Mouse (Mus musculus) hindbrain, embryonic 11.5 days (tissue): ENCODE results near the gene Susd3. TPM values are rescaled to one million over a fixed set of nuclear protein-coding genes. Genes with fewer than 3 reads are reported as not detected.

Source experiments
- ATAC-seq: fragments of 200-750 bp; cut with Nextera tagmentation; 2 replicates; pipeline ENCODE4 v1.8.0; 2017; ENCODE audit warnings: mild to moderate bottlenecking, moderate TSS enrichment, moderate library complexity; ENCODE audit not compliant: low FRiP score
- DNase-seq: peaks from one replicate; pipeline ENCODE4 v3.0.0-alpha.2; 2015; ENCODE audit warnings: low spot score
- H3K27ac ChIP-seq: fragments of 300-500 bp; sonication (generic); 2 replicates; pipeline ENCODE4 v1.5.1; 2014; ENCODE audit warnings: mild to moderate bottlenecking, low read depth, low read length
- H3K27me3 ChIP-seq: fragments of 300-500 bp; sonication (generic); 2 replicates; pipeline ENCODE4 v1.6.1; 2014; ENCODE audit warnings: mild to moderate bottlenecking, low read length, moderate library complexity, mixed read lengths; ENCODE audit not compliant: control insufficient read depth, insufficient read depth
- H3K36me3 ChIP-seq: fragments of 300-500 bp; sonication (generic); 2 replicates; pipeline ENCODE4 v1.6.1; 2014; ENCODE audit warnings: mild to moderate bottlenecking, low read length, moderate library complexity, mixed read lengths; ENCODE audit not compliant: control insufficient read depth, insufficient read depth
- H3K4me1 ChIP-seq: fragments of 300-500 bp; sonication (generic); replicated peaks from 2 replicates; pipeline ENCODE4 v1.6.1; 2014; ENCODE audit warnings: low read length, mixed read lengths; ENCODE audit not compliant: control insufficient read depth, insufficient read depth
- H3K4me2 ChIP-seq: fragments of 300-500 bp; sonication (generic); replicated peaks from 2 replicates; pipeline ENCODE4 v1.6.1; 2014; ENCODE audit warnings: mild to moderate bottlenecking, low read depth, low read length
- H3K4me3 ChIP-seq: fragments of 300-500 bp; sonication (generic); 2 replicates; pipeline ENCODE4 v1.5.1; 2014; ENCODE audit warnings: low read depth, low read length
- H3K9ac ChIP-seq: fragments of 300-500 bp; sonication (generic); 2 replicates; pipeline ENCODE4 v1.6.1; 2014; ENCODE audit warnings: low read depth, low read length
- H3K9me3 ChIP-seq: fragments of 300-500 bp; sonication (generic); 2 replicates; pipeline ENCODE4 v1.6.1; 2016; ENCODE audit warnings: low read length; ENCODE audit not compliant: control insufficient read depth
- WGBS: fragments of 180-500 bp; shearing (Covaris S2); extraction: QIAGEN DNeasy Blood & Tissue Kit; methylation state at CpG from one replicate; pipeline ENCODE4 v1.1.7; 2014; 5-methylcytosine and 5-hydroxymethylcytosine counted together
- polyA plus RNA-seq: library from polyadenylated mRNA; unstranded; fragments of >200 nt; fragmentation: Nextera tagmentation; extraction: Ambion mirVana; gene quantifications from 2 replicates; pipeline ENCODE4 v1.2.1, GENCODE M21; 2014

The Susd3 gene
- polyA plus RNA-seq, 1 experiment from 2014 or later, result 0.63 TPM

GRCm38 (mm10) chr13:49242321-49243065 is 6.0 kb downstream of the Susd3 start:
- H3K4me2 ChIP-seq, result no peak overlapping the region
- no peak overlapping the region for H3K27ac ChIP-seq
- WGBS, result 79% methylated on average over 9 of the region's 9 CpGs
- no peak overlapping the region for H3K9ac ChIP-seq
- peaks cover 12% of the 10 kb centered on the region for H3K27me3 ChIP-seq
- H3K36me3 ChIP-seq, result no peaks in the 10 kb centered on the region
- ATAC-seq (no peak), DNase-seq (no peak)
- no peaks in the 10 kb centered on the region; the same call in 1 of the 2 replicates for H3K4me1 ChIP-seq
- H3K9me3 ChIP-seq, result no peaks in the 10 kb centered on the region
- H3K4me3 ChIP-seq, result no peak overlapping the region

GRCm38 (mm10) chr13:49238737-49239136 is 9.8 kb downstream of the Susd3 start:
- no peaks in the 10 kb centered on the region for H3K27me3 ChIP-seq
- WGBS, result 97% methylated on average over 8 of the region's 8 CpGs

GRCm38 (mm10) chr13:49237617-49238016 is 10.9 kb downstream of the Susd3 start:
- Histone ChIP-seq H3K4me3 (no peak overlapping the region), H3K27me3 (no peaks in the 10 kb centered on the region), H3K4me1 (no peaks in the 10 kb centered on the region), H3K9me3 (no peaks in the 10 kb centered on the region), H3K4me2 (no peak overlapping the region), H3K27ac (no peak overlapping the region), H3K9ac (no peak overlapping the region), H3K36me3 (no peaks in the 10 kb centered on the region)
- DNase-seq, result no peak
- ATAC-seq, result no peak
- 94% methylated on average over 8 of the region's 8 CpGs for WGBS

More at GRCm38 (mm10) chr13:49238737-49239136, 9.8 kb downstream of the Susd3 start:
- Histone ChIP-seq H3K4me1 (no peaks in the 10 kb centered on the region), H3K4me2 (no peak overlapping the region), H3K27ac (no peak overlapping the region), H3K4me3 (no peak overlapping the region), H3K9me3 (no peaks in the 10 kb centered on the region), H3K36me3 (no peaks in the 10 kb centered on the region), H3K9ac (no peak overlapping the region)
- ATAC-seq (no peak), DNase-seq (no peak)

- no peak overlapping the region for H3K27ac ChIP-seq
- no peaks in the 10 kb centered on the region for H3K9me3 ChIP-seq
- H3K4me3 ChIP-seq, result no peak overlapping the region
- no peaks in the 10 kb centered on the region for H3K4me1 ChIP-seq
- no peak overlapping the region for H3K9ac ChIP-seq
- ATAC-seq (no peak), DNase-seq (no peak)
- H3K36me3 ChIP-seq, result no peaks in the 10 kb centered on the region
- WGBS, result 94% methylated on average over 4 of the region's 4 CpGs
- no peak overlapping the region for H3K4me2 ChIP-seq
- H3K27me3 ChIP-seq, result no peaks in the 10 kb centered on the region
Measured at GRCm38 (mm10) chr13:49234711-49235110, 13.8 kb downstream of the Susd3 start.

GRCm38 (mm10) chr13:49233792-49234572 is 14.5 kb downstream of the Susd3 start:
- ATAC-seq (no peak), DNase-seq (no peak)
- Histone ChIP-seq H3K9me3 (no peaks in the 10 kb centered on the region), H3K27me3 (no peaks in the 10 kb centered on the region), H3K4me1 (no peaks in the 10 kb centered on the region), H3K27ac (no peak overlapping the region), H3K36me3 (no peaks in the 10 kb centered on the region), H3K4me2 (no peak overlapping the region), H3K4me3 (no peak overlapping the region), H3K9ac (no peak overlapping the region)
- WGBS, result 93% methylated on average over 8 of the region's 8 CpGs

GRCm38 (mm10) chr13:49225633-49226032 is 22.9 kb downstream of the Susd3 start:
- Histone ChIP-seq H3K27me3 (0 out of 2 replicates have a peak, but pooled peaks cover 2% of the 10 kb centered on the region), H3K4me3 (no peak overlapping the region), H3K4me1 (no peaks in the 10 kb centered on the region), H3K9ac (no peak overlapping the region), H3K9me3 (no peaks in the 10 kb centered on the region), H3K4me2 (no peak overlapping the region), H3K27ac (no peak overlapping the region), H3K36me3 (no peaks in the 10 kb centered on the region)
- 20% methylated on average over 4 of the region's 4 CpGs for WGBS
- ATAC-seq (no peak), DNase-seq (no peak)

GRCm38 (mm10) chr13:49225159-49225558 is 23.3 kb downstream of the Susd3 start:
- 66% methylated on average over 3 of the region's 3 CpGs for WGBS
- Histone ChIP-seq H3K27ac (no peak overlapping the region), H3K4me3 (no peak overlapping the region), H3K9me3 (no peaks in the 10 kb centered on the region), H3K36me3 (no peaks in the 10 kb centered on the region), H3K9ac (no peak overlapping the region), H3K27me3 (0 out of 2 replicates have a peak, but pooled peaks cover 2% of the 10 kb centered on the region), H3K4me1 (no peaks in the 10 kb centered on the region), H3K4me2 (no peak overlapping the region)
- ATAC-seq (no peak), DNase-seq (no peak)

- ATAC-seq, result no peak
- no peaks in the 10 kb centered on the region for H3K4me1 ChIP-seq
- H3K36me3 ChIP-seq, result no peaks in the 10 kb centered on the region
- H3K4me3 ChIP-seq, result no peak overlapping the region
- H3K27ac ChIP-seq, result no peak overlapping the region
- WGBS, result 16% methylated on average over 6 of the region's 6 CpGs
- DNase-seq, result no peak
- H3K27me3 ChIP-seq, result 0 out of 2 replicates have a peak, but pooled peaks cover 2% of the 10 kb centered on the region
- no peak overlapping the region for H3K9ac ChIP-seq
- no peak overlapping the region for H3K4me2 ChIP-seq
- H3K9me3 ChIP-seq, result no peaks in the 10 kb centered on the region
Measured at GRCm38 (mm10) chr13:49224729-49225128, 23.8 kb downstream of the Susd3 start.
